Mouse (Mus musculus) ES-E14 (cell line): ENCODE measurements around the gene Nav1. TPM values are rescaled to one million over a fixed set of nuclear protein-coding genes. Genes with fewer than 3 reads are reported as not detected.

ENCODE experiments used
- DNase-seq: peaks from one replicate; pipeline ENCODE4 v3.0.0-alpha.2; 2013; ENCODE audit warnings: low read depth, low spot score
- H3K27ac ChIP-seq: 2 replicates; pipeline ENCODE4 v1.5.1; 2012; ENCODE audit warnings: low read depth, mild to moderate bottlenecking, low read length, moderate library complexity, mixed read lengths; ENCODE audit not compliant: poor library complexity, insufficient read depth, severe bottlenecking
- H3K36me3 ChIP-seq: 2 replicates; pipeline ENCODE4 v1.6.1; 2012; ENCODE audit warnings: mild to moderate bottlenecking, low read length, moderate library complexity, mixed read lengths; ENCODE audit not compliant: control insufficient read depth, poor library complexity, insufficient read depth, severe bottlenecking
- H3K4me1 ChIP-seq, 2 experiments: fragments of 150-350 bp in 1 of 2; sonication (generic) in 1 of 2; 2 replicates each; pipeline ENCODE4 v1.6.1; 2012; ENCODE audit warnings: low read length in 2 of 2, mild to moderate bottlenecking in 1 of 2, mixed read lengths in 1 of 2; ENCODE audit not compliant: control insufficient read depth in 2 of 2, insufficient read depth in 2 of 2, poor library complexity in 1 of 2
- H3K4me3 ChIP-seq, 2 experiments: fragments of 150-350 bp in 1 of 2; sonication (generic) in 1 of 2; 2 replicates each; pipeline ENCODE4 v1.5.1; 2012; ENCODE audit warnings: low read length in 2 of 2, low read depth in 1 of 2, mild to moderate bottlenecking in 1 of 2, mixed read lengths in 1 of 2; ENCODE audit not compliant: insufficient read depth in 1 of 2, poor library complexity in 1 of 2, severe bottlenecking in 1 of 2
- H3K9ac ChIP-seq: 2 replicates; pipeline ENCODE4 v1.6.1; 2012; ENCODE audit warnings: low read depth, mild to moderate bottlenecking, low read length, mixed read lengths; ENCODE audit not compliant: poor library complexity, insufficient read depth, severe bottlenecking
- H3K9me3 ChIP-seq: fragments of 150-350 bp; sonication (generic); 2 replicates; pipeline ENCODE4 v1.6.1; 2012; ENCODE audit warnings: low read depth, mild to moderate bottlenecking, low read length; ENCODE audit not compliant: control insufficient read depth, insufficient read depth
- CHD2 ChIP-seq: IDR thresholded peaks from 2 replicates; pipeline ENCODE4 v1.6.1; 2014; ENCODE audit warnings: mild to moderate bottlenecking, low read depth, low read length, inconsistent platforms
- HCFC1 ChIP-seq: IDR thresholded peaks from 2 replicates; pipeline ENCODE4 v1.6.1; 2012; ENCODE audit warnings: low read length, inconsistent platforms, borderline replicate concordance; ENCODE audit not compliant: insufficient read depth
- MAFK ChIP-seq: IDR thresholded peaks from 2 replicates; pipeline ENCODE4 v1.6.1; 2014; ENCODE audit warnings: mild to moderate bottlenecking, low read depth, low read length, inconsistent platforms; ENCODE audit not compliant: insufficient read depth
- ZC3H11A ChIP-seq: IDR thresholded peaks from 2 replicates; pipeline ENCODE4 v1.6.1; 2012; ENCODE audit warnings: low read depth, mild to moderate bottlenecking, inconsistent platforms, low read length, borderline replicate concordance
- ZNF384 ChIP-seq: IDR thresholded peaks from 2 replicates; pipeline ENCODE4 v1.6.1; 2012; ENCODE audit warnings: low read depth, low read length, inconsistent platforms
- in situ Hi-C, 2 experiments: fragments of 600-800 bp; cut with MboI; formaldehyde crosslinking; loops; one replicate each; pipeline ENCODE4 v1.15.1; 2025; ENCODE audit warnings: low sequenced_read_pairs in 2 of 2, inconsistent platforms in 1 of 2; ENCODE audit not compliant: unreplicated experiment in 2 of 2
- total RNA-seq: library from RNA; depleted of rRNA; stranded (reverse); fragments of 300-350 nt; gene quantifications from 2 replicates; pipeline ENCODE4 v1.2.3, GENCODE M21; 2012

Gene Nav1
- total RNA-seq, 1 experiment: 11.4 TPM

GRCm38 (mm10) chr1:135502135-135502534 is 105.0 kb downstream of the Nav1 start:
- DNase-seq: no peak
- no peak overlapping the region; the same call in 1 of the 2 replicates for H3K27ac ChIP-seq

GRCm38 (mm10) chr1:135498455-135499358 is 108.4 kb downstream of the Nav1 start:
- TF ChIP-seq MAFK (no peak), ZC3H11A (no peak), HCFC1 (no peak), CHD2 (no peak), ZNF384 (no peak)
- no peaks in the 10 kb centered on the region for H3K9me3 ChIP-seq
- in situ Hi-C loops: no loop called here
- peaks cover 2 to 12% of the 10 kb centered on the region in 2 experiments; a peak in 3 of 4 replicates for H3K4me1 ChIP-seq
- H3K36me3 ChIP-seq: peaks cover 4% of the 10 kb centered on the region; the same call in 1 of the 2 replicates
- H3K4me3 ChIP-seq: no peak overlapping the region
- no peak for DNase-seq
- H3K27ac ChIP-seq: no peak overlapping the region
- peak overlapping the region; percentile 53; the same call in 1 of the 2 replicates for H3K9ac ChIP-seq

More at GRCm38 (mm10) chr1:135502135-135502534, 105.0 kb downstream of the Nav1 start:
- TF ChIP-seq HCFC1 (no peak), MAFK (no peak), CHD2 (no peak), ZC3H11A (no peak), ZNF384 (no peak)
- Histone ChIP-seq H3K9me3 (no peaks in the 10 kb centered on the region), H3K4me3 (no peak overlapping the region), H3K9ac (no peak overlapping the region), H3K36me3 (peaks cover 4% of the 10 kb centered on the region; the same call in 1 of the 2 replicates), H3K4me1 (peaks cover 4 to 13% of the 10 kb centered on the region in 2 experiments)
- in situ Hi-C loops: no loop called here

GRCm38 (mm10) chr1:135495048-135495447 is 112.0 kb downstream of the Nav1 start:
- no peaks in the 10 kb centered on the region for H3K9me3 ChIP-seq
- in situ Hi-C loops: no loop called here
- H3K36me3 ChIP-seq: peaks cover 6% of the 10 kb centered on the region; the same call in 1 of the 2 replicates
- H3K4me1 ChIP-seq: peaks cover 2 to 9% of the 10 kb centered on the region in 2 experiments; a peak in 3 of 4 replicates
- DNase-seq: no peak
- no peak overlapping the region; the same call in 1 of the 2 replicates for H3K27ac ChIP-seq
- TF ChIP-seq MAFK: no peak
- TF ChIP-seq HCFC1: no peak
- no peak for TF ChIP-seq CHD2
- TF ChIP-seq ZC3H11A: no peak
- TF ChIP-seq ZNF384: no peak
- no peak overlapping the region for H3K9ac ChIP-seq
- H3K4me3 ChIP-seq: no peak overlapping the region

- Histone ChIP-seq H3K36me3 (peaks cover 6% of the 10 kb centered on the region; the same call in 1 of the 2 replicates), H3K9me3 (no peaks in the 10 kb centered on the region), H3K9ac (no peak overlapping the region), H3K4me3 (no peak overlapping the region), H3K27ac (no peak overlapping the region), H3K4me1 (peaks cover 0 to 7% of the 10 kb centered on the region in 2 experiments; a peak in 3 of 4 replicates)
- TF ChIP-seq ZNF384 (no peak), CHD2 (no peak), ZC3H11A (no peak)
- DNase-seq: no peak
- in situ Hi-C loops: no loop called here
Observed at GRCm38 (mm10) chr1:135493862-135494261, 113.2 kb downstream of the Nav1 start.
